Mouse (Mus musculus): ENCODE measurements around the gene Spata32. TPM values are rescaled to one million over a fixed set of nuclear protein-coding genes. Genes with fewer than 3 reads are reported as not detected.

Gene Spata32
- total and polyA plus RNA-seq, 3 experiments, result not detected

DNA sequence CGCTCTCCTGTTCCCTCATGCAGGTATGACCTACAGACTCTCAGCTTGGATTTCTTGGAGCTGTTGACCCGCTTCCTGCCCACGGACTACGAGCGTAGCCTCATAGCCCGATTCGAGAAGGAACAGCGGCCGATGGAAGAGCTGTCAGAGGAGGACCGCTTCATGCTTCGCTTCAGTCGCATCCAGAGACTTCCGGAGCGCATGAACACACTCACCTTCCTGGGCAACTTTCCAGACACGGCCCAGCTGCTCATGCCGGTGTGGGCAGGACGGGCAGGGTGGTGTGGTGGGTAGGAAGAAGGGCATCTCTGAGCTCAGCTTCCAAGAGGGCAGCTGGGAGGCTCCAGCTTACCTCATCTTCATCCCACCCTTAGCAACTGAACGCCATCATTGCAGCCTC is 23.0 kb downstream of the Spata32 start:
- H3K4me3 ChIP-seq (replicated peaks in 1 of 3; ENCODE audit: low read depth in 2 of 3, low read length in 2 of 3, poor library complexity in 1 of 3), result no peak overlapping the region
- peaks cover 0 to 13% of the 10 kb centered on the region in 2 experiments; a peak in 2 of 4 replicates for H3K4me1 ChIP-seq (ENCODE audit: control insufficient read depth in 1 of 2, insufficient read depth in 2 of 2)
- no peak for DNase-seq (ENCODE audit: extremely low read depth)
- dilution Hi-C loops (cut with MboI; ENCODE audit: extremely low pct_ligation_motif_present, extremely low pct_unique_long_range_greater_than_20kb, low sequenced_read_pairs), result no loop called here
- no peaks in the 10 kb centered on the region for H3K9me3 ChIP-seq (replicated peaks; ENCODE audit: low read length)
- H3K27ac ChIP-seq (ENCODE audit: insufficient read depth, low read depth), result no peak overlapping the region
- in situ Hi-C loops (cut with MboI; ENCODE audit: low pct_ligation_motif_present, low pct_unique_long_range_greater_than_20kb, low sequenced_read_pairs), result no loop called here
- no peaks in the 10 kb centered on the region for H3K27me3 ChIP-seq (replicated peaks)
- H3K79me2 ChIP-seq (replicated peaks; ENCODE audit: control insufficient read depth, extremely low read depth, insufficient read depth, poor library complexity, severe bottlenecking), result no peaks in the 10 kb centered on the region
- TF ChIP-seq JUN (IDR thresholded peaks at IDR 0.05; ENCODE audit: insufficient read depth, low read depth, low read length) (no peak), MAZ (IDR thresholded peaks at IDR 0.05; ENCODE audit: low read depth, low read length) (no peak), BHLHE40 (IDR thresholded peaks at IDR 0.05; ENCODE audit: low read depth, low read length) (no peak), UBTF (IDR thresholded peaks at IDR 0.05; ENCODE audit: low read depth, low read length) (no peak), NELFE (IDR thresholded peaks at IDR 0.05; ENCODE audit: low read depth, low read length) (no peak), KAT2A (IDR thresholded peaks at IDR 0.05; ENCODE audit: insufficient replicate concordance, low read length) (no peak), RAD21 (IDR thresholded peaks at IDR 0.05; ENCODE audit: low read depth, low read length) (no peak), PAX5 (IDR thresholded peaks at IDR 0.05; ENCODE audit: low read length) (no peak), ZMIZ1 (IDR thresholded peaks at IDR 0.05; ENCODE audit: low read depth, low read length) (no peak), MYC (IDR thresholded peaks at IDR 0.05; ENCODE audit: low read depth, low read length) (no peak)
- H3K9ac ChIP-seq (ENCODE audit: insufficient read depth, low read depth), result no peak overlapping the region
- H3K4me2 ChIP-seq (ENCODE audit: insufficient read depth, low read depth, poor library complexity, severe bottlenecking), result no peak overlapping the region
- peaks cover 96 to 100% of the 10 kb centered on the region in 2 experiments for H3K36me3 ChIP-seq (replicated peaks in 1 of 2; ENCODE audit: control insufficient read depth in 1 of 2, insufficient read depth in 1 of 2, low read length in 1 of 2)

DNA sequence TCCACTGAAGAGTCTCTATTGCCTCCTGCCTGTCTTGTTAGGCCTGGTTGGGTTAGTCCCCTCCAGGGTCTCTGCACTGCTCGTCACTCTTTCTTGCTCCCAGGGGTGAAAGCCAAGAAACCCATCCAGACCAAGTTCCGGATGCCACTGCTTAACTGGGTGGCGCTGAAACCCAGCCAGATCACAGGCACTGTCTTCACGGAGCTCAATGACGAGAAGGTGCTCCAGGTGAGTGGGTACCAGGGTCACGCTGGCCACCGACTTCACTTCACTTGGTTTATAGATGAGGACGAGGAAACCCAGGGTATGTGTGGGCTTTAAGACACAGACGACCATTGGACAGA is 24.4 kb downstream of the Spata32 start:
- dilution Hi-C loops (cut with MboI; ENCODE audit: extremely low pct_ligation_motif_present, extremely low pct_unique_long_range_greater_than_20kb, low sequenced_read_pairs), result no loop called here
- no peak for DNase-seq (ENCODE audit: extremely low read depth)
- Histone ChIP-seq H3K4me2 (ENCODE audit: insufficient read depth, low read depth, poor library complexity, severe bottlenecking) (no peak overlapping the region), H3K36me3 (replicated peaks in 1 of 2; ENCODE audit: control insufficient read depth in 1 of 2, insufficient read depth in 1 of 2, low read length in 1 of 2) (peaks cover 98 to 100% of the 10 kb centered on the region in 2 experiments), H3K27me3 (replicated peaks) (no peaks in the 10 kb centered on the region), H3K27ac (ENCODE audit: insufficient read depth, low read depth) (no peak overlapping the region), H3K4me1 (ENCODE audit: control insufficient read depth in 1 of 2, insufficient read depth in 2 of 2) (peaks cover 0 to 13% of the 10 kb centered on the region in 2 experiments; a peak in 2 of 4 replicates), H3K79me2 (replicated peaks; ENCODE audit: control insufficient read depth, extremely low read depth, insufficient read depth, poor library complexity, severe bottlenecking) (no peaks in the 10 kb centered on the region), H3K9ac (ENCODE audit: insufficient read depth, low read depth) (no peak overlapping the region), H3K4me3 (replicated peaks in 1 of 3; ENCODE audit: low read depth in 2 of 3, low read length in 2 of 3, poor library complexity in 1 of 3) (no peak overlapping the region), H3K9me3 (replicated peaks; ENCODE audit: low read length) (no peaks in the 10 kb centered on the region)
- TF ChIP-seq USF2 (conservative IDR thresholded peaks at IDR 0.05; ENCODE audit: low read depth, low read length), result no peak
- TF ChIP-seq BHLHE40 (IDR thresholded peaks at IDR 0.05; ENCODE audit: low read depth, low read length), result no peak
- no peak for TF ChIP-seq ZC3H11A (IDR thresholded peaks at IDR 0.05; ENCODE audit: low read depth, low read length)
- no peak for TF ChIP-seq MAX (IDR thresholded peaks at IDR 0.05; ENCODE audit: low read length)
- no peak for TF ChIP-seq PAX5 (IDR thresholded peaks at IDR 0.05; ENCODE audit: low read length)
- no peak for TF ChIP-seq TBP (conservative IDR thresholded peaks at IDR 0.05; ENCODE audit: low read depth, low read length)
- no peak for TF ChIP-seq E2F4 (IDR thresholded peaks at IDR 0.05; ENCODE audit: insufficient replicate concordance, low read depth, low read length)
- TF ChIP-seq GABPA (IDR thresholded peaks at IDR 0.05; ENCODE audit: insufficient replicate concordance, low read depth, low read length), result no peak
- no peak for TF ChIP-seq ETS1 (conservative IDR thresholded peaks at IDR 0.05; ENCODE audit: low read depth, low read length)
- TF ChIP-seq ZMIZ1 (IDR thresholded peaks at IDR 0.05; ENCODE audit: low read depth, low read length), result no peak
- TF ChIP-seq MYC (IDR thresholded peaks at IDR 0.05; ENCODE audit: low read depth, low read length), result no peak
- TF ChIP-seq ELF1 (IDR thresholded peaks at IDR 0.05; ENCODE audit: low read depth, low read length), result no peak
- TF ChIP-seq ZNF384 (IDR thresholded peaks at IDR 0.05; ENCODE audit: low read depth, low read length), result no peak
- TF ChIP-seq TCF12 (IDR thresholded peaks at IDR 0.05; ENCODE audit: low read depth, low read length), result no peak
- TF ChIP-seq MEF2A (IDR thresholded peaks at IDR 0.05; ENCODE audit: borderline replicate concordance, low read depth, low read length), result no peak
- TF ChIP-seq POLR2AphosphoS2 (IDR thresholded peaks at IDR 0.05; ENCODE audit: low read depth, low read length), result no peak
- no peak for TF ChIP-seq NELFE (IDR thresholded peaks at IDR 0.05; ENCODE audit: low read depth, low read length)
- no peak for TF ChIP-seq CTCF (conservative IDR thresholded peaks at IDR 0.05 in 1 of 2, IDR thresholded peaks at IDR 0.05 in 1 of 2; ENCODE audit: low read depth in 2 of 2, low read length in 2 of 2)
- TF ChIP-seq USF1 (IDR thresholded peaks at IDR 0.05; ENCODE audit: low read depth, low read length), result no peak
- in situ Hi-C loops (cut with MboI; ENCODE audit: low pct_ligation_motif_present, low pct_unique_long_range_greater_than_20kb, low sequenced_read_pairs), result no loop called here

Measured in CH12.LX (cell line).